Mouse (Mus musculus) gastrocnemius, postnatal 4 days (tissue): Measurements from ENCODE around the gene Tut7. TPM values are rescaled to one million over a fixed set of nuclear protein-coding genes. Genes with fewer than 3 reads are reported as not detected.

Experiments used
- total RNA-seq, 2 experiments: library from RNA; stranded (reverse); gene quantifications; 2 replicates each; pipeline ENCODE4 v1.2.3; 2021

The Tut7 gene
- total RNA-seq, 2 experiments from 2014 or later: 53.7 to 65.8 TPM

Other genes with a start within 250 kb of the Tut7 start
- gene Agtpbp1, start 237.9 kb downstream of the Tut7 start, total RNA-seq: 10 to 100 TPM; 30.8 to 31.2 TPM
- gene Naa35, start 237.9 kb downstream of the Tut7 start, total RNA-seq: 10 to 100 TPM; 53.3 to 57.8 TPM
- gene Golm1, start 147.3 kb downstream of the Tut7 start, total RNA-seq: 10 to 100 TPM; 22.9 to 23.7 TPM
- not detected for gene 4921517D22Rik, start 129.0 kb downstream of the Tut7 start, total RNA-seq
- gene Spata31d1a, start 112.8 kb downstream of the Tut7 start, total RNA-seq: under 1 TPM; 0.05 to 0.07 TPM
- gene Spata31d1b, start 110.9 kb downstream of the Tut7 start, total RNA-seq: under 1 TPM; 0.05 to 0.08 TPM
- not detected for gene Spata31d1d, start 91.4 kb downstream of the Tut7 start, total RNA-seq
- not detected for gene 1700014D04Rik, start 76.4 kb downstream of the Tut7 start, total RNA-seq
- 10 to 100 TPM; 86.8 to 91.1 TPM for gene Isca1, start 53.3 kb downstream of the Tut7 start, total RNA-seq
- not detected for gene Gm49354, start 40.9 kb downstream of the Tut7 start, total RNA-seq